Mouse (Mus musculus) forebrain, embryonic 10.5 days (tissue): ENCODE data around the gene Nt5dc3. TPM values are rescaled to one million over a fixed set of nuclear protein-coding genes. Genes with fewer than 3 reads are reported as not detected.

Experiments used
- DNase-seq: peaks from one replicate; pipeline ENCODE4 v3.0.0-alpha.2; 2017; ENCODE audit warnings: low spot score; ENCODE audit errors: extremely low spot score
- H3K27ac ChIP-seq: fragments of 300-500 bp; sonication (generic); 2 replicates; pipeline ENCODE4 v1.5.1; 2016; ENCODE audit warnings: mild to moderate bottlenecking
- H3K27me3 ChIP-seq: fragments of 300-500 bp; sonication (generic); 2 replicates; pipeline ENCODE4 v1.6.1; 2016; ENCODE audit warnings: mild to moderate bottlenecking; ENCODE audit not compliant: poor library complexity, severe bottlenecking
- H3K36me3 ChIP-seq: fragments of 300-500 bp; sonication (generic); replicated peaks from 2 replicates; pipeline ENCODE4 v1.6.1; 2016; ENCODE audit warnings: mild to moderate bottlenecking, moderate library complexity
- H3K4me1 ChIP-seq: fragments of 300-500 bp; sonication (generic); 2 replicates; pipeline ENCODE4 v1.6.1; 2016
- H3K4me3 ChIP-seq: fragments of 300-500 bp; sonication (generic); 2 replicates; pipeline ENCODE4 v1.5.1; 2016; ENCODE audit warnings: mild to moderate bottlenecking, moderate library complexity
- H3K9me3 ChIP-seq: fragments of 300-500 bp; sonication (generic); 2 replicates; pipeline ENCODE4 v1.6.1; 2016; ENCODE audit warnings: mild to moderate bottlenecking, moderate library complexity
- WGBS: fragments of 180-500 bp; shearing (Covaris S2); methylation state at CpG from one replicate; pipeline ENCODE4 v1.1.7; 2016; 5-methylcytosine and 5-hydroxymethylcytosine counted together
- polyA plus RNA-seq: library from polyadenylated mRNA; unstranded; fragments of >200 nt; fragmentation: Nextera tagmentation; extraction: Ambion mirVana; gene quantifications from 2 replicates; pipeline ENCODE4 v1.2.1, GENCODE M21; 2016

Nt5dc3 gene
- polyA plus RNA-seq, 1 experiment from 2014 or later = 1.0 TPM

- no peaks in the 10 kb centered on the region for H3K36me3 ChIP-seq
- no peak for DNase-seq
Observed at GRCm38 (mm10) chr10:86807362-86807761, 28.6 kb downstream of the Nt5dc3 start.

GRCm38 (mm10) chr10:86808013-86808758 lies 29.4 kb downstream of the Nt5dc3 start:
- no peak overlapping the region; the same call in 1 of the 2 replicates for H3K27ac ChIP-seq
- peaks cover 7% of the 10 kb centered on the region for H3K4me1 ChIP-seq
- no peaks in the 10 kb centered on the region for H3K36me3 ChIP-seq
- no peak overlapping the region for H3K4me3 ChIP-seq
- no peak for DNase-seq
- no peaks in the 10 kb centered on the region for H3K27me3 ChIP-seq
- WGBS = 86% methylated on average over 15 of the region's 15 CpGs
- H3K9me3 ChIP-seq = no peaks in the 10 kb centered on the region

More at GRCm38 (mm10) chr10:86807362-86807761, 28.6 kb downstream of the Nt5dc3 start:
- 87% methylated on average over 1 of the region's 1 CpGs for WGBS
- no peak overlapping the region for H3K4me3 ChIP-seq
- H3K9me3 ChIP-seq = no peaks in the 10 kb centered on the region
- no peaks in the 10 kb centered on the region for H3K27me3 ChIP-seq
- H3K27ac ChIP-seq = no peak overlapping the region
- peaks cover 7% of the 10 kb centered on the region for H3K4me1 ChIP-seq

DNA sequence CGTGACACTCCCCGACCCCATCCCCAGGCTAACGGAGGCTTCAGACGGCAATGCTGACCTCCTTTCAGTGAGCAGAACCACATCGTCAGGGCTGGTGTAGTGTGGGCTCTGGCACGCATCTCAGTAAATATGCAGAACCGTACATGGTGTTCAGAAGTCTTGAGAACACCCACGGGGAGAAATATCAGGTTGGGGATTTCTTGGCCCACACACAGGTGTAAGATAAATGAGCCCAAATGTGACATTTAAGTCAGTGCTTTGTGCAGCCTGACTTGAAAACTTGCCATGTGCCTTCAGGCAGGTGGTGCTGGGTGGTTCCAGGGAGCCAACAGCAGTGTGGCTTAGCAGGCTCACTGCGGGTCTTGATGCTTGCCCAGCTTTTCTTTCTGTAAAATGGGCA lies 31.2 kb downstream of the Nt5dc3 start:
- H3K36me3 ChIP-seq = no peaks in the 10 kb centered on the region
- H3K27ac ChIP-seq = no peak overlapping the region
- no peak for DNase-seq
- no peaks in the 10 kb centered on the region for H3K27me3 ChIP-seq
- peaks cover 22% of the 10 kb centered on the region for H3K4me1 ChIP-seq
- no peak overlapping the region for H3K4me3 ChIP-seq
- H3K9me3 ChIP-seq = no peaks in the 10 kb centered on the region
- WGBS = 89% methylated on average over 9 of the region's 9 CpGs

GRCm38 (mm10) chr10:86810612-86811011 lies 31.8 kb downstream of the Nt5dc3 start:
- Histone ChIP-seq H3K9me3 (no peaks in the 10 kb centered on the region), H3K27me3 (no peaks in the 10 kb centered on the region), H3K4me3 (no peak overlapping the region), H3K4me1 (peaks cover 23% of the 10 kb centered on the region), H3K27ac (no peak overlapping the region), H3K36me3 (no peaks in the 10 kb centered on the region)
- no peak for DNase-seq
- 91% methylated on average over 5 of the region's 5 CpGs for WGBS

DNA sequence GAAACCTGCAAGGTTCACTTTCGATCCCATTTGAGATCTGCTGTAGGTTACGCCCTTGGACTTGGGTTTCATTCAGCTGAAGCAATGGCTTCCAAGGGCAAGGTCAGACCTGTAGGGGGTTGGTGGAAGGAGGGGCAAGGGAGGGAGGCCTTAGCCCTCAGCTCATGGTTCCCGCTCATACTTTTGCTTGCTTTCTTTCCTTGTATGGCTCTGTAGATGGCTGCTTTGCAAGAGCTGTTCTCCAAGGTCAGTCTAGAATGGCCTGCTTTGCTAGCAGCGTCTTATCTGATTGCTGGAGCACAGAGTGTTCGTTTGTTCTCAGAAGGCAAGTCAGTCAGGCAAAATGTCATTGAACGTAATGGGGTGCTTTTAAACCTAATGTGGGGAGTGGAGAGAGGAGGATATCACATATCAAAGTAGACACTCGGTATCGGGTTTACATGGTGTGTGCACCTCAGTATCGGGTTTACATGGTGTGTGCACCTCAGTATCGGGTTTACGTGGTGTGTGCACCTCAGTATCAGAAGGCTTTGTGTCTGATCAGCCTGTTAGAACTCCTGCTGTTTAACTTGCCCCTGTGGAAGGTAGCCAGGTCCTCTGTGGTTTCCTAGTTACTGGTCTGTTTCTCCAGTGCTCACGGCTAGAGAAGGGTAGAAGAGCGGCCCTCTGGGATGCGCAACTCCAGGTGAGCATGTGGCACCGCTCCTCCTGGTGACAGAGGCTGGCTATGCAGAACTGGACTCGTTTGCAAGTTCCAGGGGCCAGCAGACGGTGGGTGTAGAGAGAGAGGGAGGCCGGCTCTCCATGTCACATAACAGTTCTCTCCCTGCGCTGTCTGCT lies 35.7 kb downstream of the Nt5dc3 start:
- H3K9me3 ChIP-seq = no peaks in the 10 kb centered on the region
- peak overlapping the region; percentile 21; the same call in 1 of the 2 replicates for H3K27ac ChIP-seq
- no peak for DNase-seq
- no peak overlapping the region for H3K4me3 ChIP-seq
- peaks cover 5% of the 10 kb centered on the region; the same call in 1 of the 2 replicates for H3K36me3 ChIP-seq
- H3K27me3 ChIP-seq = no peaks in the 10 kb centered on the region
- WGBS = 85% methylated on average over 19 of the region's 19 CpGs
- peaks cover 20% of the 10 kb centered on the region for H3K4me1 ChIP-seq

DNA sequence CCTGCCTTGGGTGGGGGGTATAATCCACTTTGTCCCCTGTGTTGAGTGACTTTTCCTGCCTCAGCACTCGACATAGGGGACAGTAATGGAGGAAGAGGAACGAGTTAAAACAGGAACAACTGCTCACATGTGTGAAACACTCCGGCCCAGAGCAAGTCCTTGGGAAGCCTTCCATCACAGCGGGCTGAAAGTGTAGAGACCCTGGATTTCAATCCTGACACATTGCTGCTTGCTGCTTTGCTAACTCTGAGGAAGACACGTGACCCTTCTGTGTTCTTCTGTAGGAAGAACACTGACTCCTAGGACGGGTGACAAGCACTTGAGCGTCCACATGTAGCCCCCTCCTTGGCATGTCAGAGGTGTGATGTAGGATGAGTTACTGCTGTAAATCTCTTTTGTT lies 36.3 kb downstream of the Nt5dc3 start:
- Histone ChIP-seq H3K4me3 (no peak overlapping the region), H3K27ac (no peak overlapping the region), H3K27me3 (no peaks in the 10 kb centered on the region), H3K36me3 (peaks cover 5% of the 10 kb centered on the region; the same call in 1 of the 2 replicates), H3K9me3 (no peaks in the 10 kb centered on the region), H3K4me1 (peaks cover 26% of the 10 kb centered on the region)
- WGBS = 86% methylated on average over 7 of the region's 7 CpGs
- no peak for DNase-seq

DNA sequence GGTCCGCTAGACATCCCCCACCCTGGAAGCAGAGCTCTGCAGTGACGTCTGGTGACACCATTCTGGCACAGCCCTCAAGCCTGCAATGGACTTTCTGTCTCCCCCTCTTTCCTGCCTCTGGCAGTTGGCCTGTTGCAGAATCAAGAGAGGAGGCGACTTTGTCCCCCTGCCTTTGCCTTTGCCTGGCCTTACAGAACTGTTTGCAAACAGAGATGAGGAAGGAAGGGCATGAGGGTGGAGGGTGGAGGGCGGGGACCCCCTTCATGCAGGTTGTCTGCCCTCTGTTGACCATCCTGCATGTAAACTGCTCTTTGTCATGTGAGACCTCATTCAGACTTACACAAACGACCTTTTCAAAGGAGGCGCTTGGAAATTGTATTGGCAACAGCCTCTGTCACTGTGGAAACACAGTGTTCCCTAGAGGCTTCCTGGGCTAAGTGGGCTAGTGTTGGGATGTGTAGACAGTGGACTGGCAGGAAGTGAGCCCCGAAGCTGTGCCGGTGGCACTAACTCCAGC lies 40.9 kb downstream of the Nt5dc3 start:
- H3K27ac ChIP-seq = peak overlapping the region; percentile 62
- WGBS = 44% methylated on average over 8 of the region's 8 CpGs
- DNase-seq = peak; percentile 19

DNA sequence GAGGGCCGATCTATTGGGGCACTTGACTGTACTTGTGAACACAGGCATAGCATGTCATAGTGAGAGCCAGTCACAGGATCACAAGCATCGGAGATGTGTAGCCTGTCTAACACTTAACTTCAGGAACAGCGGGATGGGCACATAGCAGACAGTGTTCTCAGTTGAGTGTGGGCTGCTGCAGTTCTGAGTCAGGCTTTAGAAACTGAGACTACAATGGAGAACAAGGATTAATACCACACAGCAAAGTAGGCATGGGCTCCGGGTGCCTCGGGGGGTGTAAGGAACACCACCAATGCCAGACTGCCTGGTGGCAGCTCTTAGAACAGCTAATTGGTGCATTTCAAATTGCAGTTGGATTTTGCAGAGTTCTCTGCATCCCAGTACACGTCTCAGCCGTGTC lies 42.2 kb downstream of the Nt5dc3 start:
- no peak overlapping the region for H3K27ac ChIP-seq
- H3K9me3 ChIP-seq = no peaks in the 10 kb centered on the region
- H3K4me1 ChIP-seq = peaks cover 42% of the 10 kb centered on the region
- peaks cover 10% of the 10 kb centered on the region for H3K36me3 ChIP-seq
- 0 out of 2 replicates have a peak, but pooled peaks cover 5% of the 10 kb centered on the region for H3K27me3 ChIP-seq
- 90% methylated on average over 7 of the region's 7 CpGs for WGBS
- H3K4me3 ChIP-seq = no peak overlapping the region
- DNase-seq = no peak

More for the DNA sequence above, 40.9 kb downstream of the Nt5dc3 start:
- Histone ChIP-seq H3K27me3 (0 out of 2 replicates have a peak, but pooled peaks cover 5% of the 10 kb centered on the region), H3K36me3 (peaks cover 10% of the 10 kb centered on the region), H3K4me3 (no peak overlapping the region), H3K9me3 (no peaks in the 10 kb centered on the region), H3K4me1 (peaks cover 34% of the 10 kb centered on the region)

GRCm38 (mm10) chr10:86824093-86824492 lies 45.3 kb downstream of the Nt5dc3 start:
- Histone ChIP-seq H3K27me3 (0 out of 2 replicates have a peak, but pooled peaks cover 5% of the 10 kb centered on the region), H3K4me1 (peaks cover 45% of the 10 kb centered on the region), H3K4me3 (no peak overlapping the region), H3K27ac (peak overlapping the region; percentile 71; the same call in 1 of the 2 replicates), H3K9me3 (no peaks in the 10 kb centered on the region), H3K36me3 (peaks cover 10% of the 10 kb centered on the region)
- DNase-seq = no peak
- 85% methylated on average over 6 of the region's 6 CpGs for WGBS

DNA sequence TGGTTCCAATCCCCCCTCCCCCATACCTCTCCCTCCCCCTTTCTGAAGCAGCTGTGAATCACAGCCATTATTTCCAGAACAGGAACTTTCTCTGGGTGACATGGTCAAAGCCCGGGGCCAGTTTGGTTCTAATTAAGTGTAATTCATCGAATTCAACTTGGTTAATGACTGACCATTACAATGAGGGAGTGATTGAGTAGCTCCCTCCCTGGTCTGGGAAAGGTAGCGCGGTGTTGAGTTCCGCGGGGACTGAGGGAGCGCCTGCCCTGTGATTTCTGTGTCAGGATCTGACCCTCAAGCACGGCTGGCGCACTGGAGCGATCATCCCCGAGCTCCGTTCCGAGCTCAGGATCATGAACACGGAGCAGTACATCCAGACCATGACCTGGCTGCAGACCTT lies 46.1 kb downstream of the Nt5dc3 start:
- Histone ChIP-seq H3K27me3 (0 out of 2 replicates have a peak, but pooled peaks cover 5% of the 10 kb centered on the region), H3K4me3 (no peak overlapping the region), H3K9me3 (no peaks in the 10 kb centered on the region), H3K36me3 (peaks cover 16% of the 10 kb centered on the region), H3K4me1 (peaks cover 37% of the 10 kb centered on the region), H3K27ac (peak overlapping the region; percentile 71)
- peak; percentile 22 for DNase-seq
- WGBS = 63% methylated on average over 14 of the region's 14 CpGs

- no peak for DNase-seq
- Histone ChIP-seq H3K36me3 (peaks cover 13% of the 10 kb centered on the region), H3K27me3 (0 out of 2 replicates have a peak, but pooled peaks cover 5% of the 10 kb centered on the region), H3K4me3 (no peak overlapping the region), H3K9me3 (no peaks in the 10 kb centered on the region), H3K27ac (no peak overlapping the region; the same call in 1 of the 2 replicates), H3K4me1 (peaks cover 28% of the 10 kb centered on the region)
- WGBS = 88% methylated on average over 10 of the region's 10 CpGs
Observed at GRCm38 (mm10) chr10:86825871-86826522, 47.2 kb downstream of the Nt5dc3 start.

GRCm38 (mm10) chr10:86826929-86827328 lies 48.1 kb downstream of the Nt5dc3 start:
- Histone ChIP-seq H3K9me3 (no peaks in the 10 kb centered on the region), H3K4me1 (peaks cover 33% of the 10 kb centered on the region), H3K27ac (no peak overlapping the region), H3K27me3 (no peaks in the 10 kb centered on the region), H3K36me3 (peaks cover 15% of the 10 kb centered on the region), H3K4me3 (no peak overlapping the region)
- WGBS = 73% methylated on average over 3 of the region's 3 CpGs
- no peak for DNase-seq
